In the genomic region with DNA sequence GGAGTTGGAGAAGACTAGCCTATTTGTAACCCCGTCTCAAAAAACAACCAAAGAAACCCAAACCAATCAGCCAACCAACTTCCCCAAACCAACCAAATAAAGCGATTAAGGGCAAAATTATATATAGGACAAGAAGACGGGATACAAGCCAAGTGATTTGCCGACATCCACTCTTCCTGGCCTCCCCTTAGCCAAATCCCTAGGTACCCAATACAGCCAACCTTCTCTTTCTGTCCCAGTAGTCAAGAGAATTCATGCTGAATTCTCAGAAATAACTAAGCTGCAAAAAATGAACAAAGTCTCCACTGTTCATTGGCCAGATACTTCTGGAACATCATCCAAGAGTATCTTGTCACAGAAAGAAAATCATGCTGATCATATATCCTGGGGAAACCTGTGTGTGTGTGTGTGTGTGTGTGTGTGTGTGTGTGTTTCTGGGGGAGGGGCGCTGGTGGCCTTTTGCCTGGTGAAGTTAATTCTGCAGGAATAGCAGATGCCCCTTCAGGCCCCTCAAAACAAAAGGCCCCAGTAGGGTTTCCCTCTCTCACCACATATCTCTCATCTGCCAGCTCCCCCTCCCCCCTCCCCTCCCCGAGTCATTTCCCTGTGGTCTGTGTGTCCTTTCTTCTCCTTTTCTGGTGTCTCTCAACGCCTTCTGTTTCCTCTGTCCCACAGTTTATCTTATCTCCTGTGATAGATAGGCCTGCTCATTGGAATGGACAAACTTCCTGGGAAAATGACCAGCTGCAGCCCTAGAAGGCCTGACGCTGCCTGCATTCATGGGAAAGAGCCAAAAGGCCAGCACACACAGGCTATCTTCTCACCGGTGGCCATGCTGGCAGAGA, we compare ENCODE assay signal across 8 mouse cellular contexts. TPM values are rescaled to one million over a fixed set of nuclear protein-coding genes. Genes with fewer than 3 reads are reported as not detected.
DNase-seq lines count a peak whose midpoint lies in the region; ATAC-seq and TF ChIP-seq lines count a peak whose summit lies in the region.
"Had no signal": no experiment of that assay in that cellular context is flagged by ENCODE, and none has a peak within 500 bp of the region (broad histone marks: within the 10 kb centered on the region; RNA-seq: fewer than 3 reads in every experiment).

No protein-coding gene starts in this region.

- no peak for DNase-seq in spleen, postnatal 4 days (ENCODE audit: low spot score in 2 of 2)

- no peak for TF ChIP-seq CTCF in small intestine, adult 2 months (IDR thresholded peaks at IDR 0.05; ENCODE audit: extremely low read depth, insufficient read length, insufficient replicate concordance, low read depth, low read length)

- 27% methylated on average over 9 of the region's 9 CpGs for WGBS in heart, embryonic 12.5 days
- WGBS in liver, embryonic 16.5 days (ENCODE audit: insufficient replicate concordance), result 21% methylated on average over 9 of the region's 9 CpGs
- 42% methylated on average over 9 of the region's 9 CpGs for WGBS in small intestine, adult 2 months
- 63% methylated on average over 9 of the region's 9 CpGs for WGBS in forebrain, embryonic 15.5 days

- TF ChIP-seq POLR2A in small intestine, adult 2 months (IDR thresholded peaks at IDR 0.05; ENCODE audit: low read depth, low read length), result no peak

- H3K27ac ChIP-seq in heart, embryonic 12.5 days (ENCODE audit: poor library complexity, severe bottlenecking), result peak overlapping the region; percentile 74
- H3K27ac ChIP-seq in liver, embryonic 16.5 days (ENCODE audit: low read length), result peak overlapping the region; percentile 29; the same call in 1 of the 2 replicates
- H3K27ac ChIP-seq in small intestine, adult 2 months (ENCODE audit: insufficient read depth, low read depth, low read length), result peak overlapping the region; percentile 59; the same call in 1 of the 2 replicates
- no peak overlapping the region for H3K27ac ChIP-seq in forebrain, embryonic 15.5 days (replicated peaks)

- ATAC-seq in common myeloid progenitor, adult 5-6 weeks (replicated peaks; ENCODE audit: low read depth, poor library complexity, severe bottlenecking), result peak; percentile 88
- ATAC-seq in heart, embryonic 12.5 days (ENCODE audit: insufficient number of reproducible peaks, low FRiP score), result peak; percentile 88
- ATAC-seq in liver, embryonic 16.5 days (ENCODE audit: low read depth), result peak; percentile 60
- no peak for ATAC-seq in cerebellum, adult (ENCODE audit: insufficient number of reproducible peaks, low FRiP score, low TSS enrichment)
- no peak for ATAC-seq in forebrain, embryonic 15.5 days (replicated peaks)

- H3K36me3 ChIP-seq in heart, embryonic 12.5 days, result no peaks in the 10 kb centered on the region
- no peaks in the 10 kb centered on the region for H3K36me3 ChIP-seq in liver, embryonic 16.5 days (ENCODE audit: control insufficient read depth, insufficient read depth)
- no peaks in the 10 kb centered on the region for H3K36me3 ChIP-seq in small intestine, adult 2 months (ENCODE audit: control insufficient read depth, insufficient read depth, low read length)
- H3K36me3 ChIP-seq in forebrain, embryonic 15.5 days, result no peaks in the 10 kb centered on the region

- H3K4me3 ChIP-seq in heart, embryonic 12.5 days, result no peak overlapping the region
- no peak overlapping the region for H3K4me3 ChIP-seq in liver, embryonic 16.5 days (ENCODE audit: low read depth, low read length)
- no peak overlapping the region for H3K4me3 ChIP-seq in small intestine, adult 2 months (ENCODE audit: low read depth, low read length)
- no peak overlapping the region for H3K4me3 ChIP-seq in forebrain, embryonic 15.5 days
- H3K4me3 ChIP-seq: myocyte had no signal

- H3K4me1 ChIP-seq in heart, embryonic 12.5 days (replicated peaks), result peaks cover 46% of the 10 kb centered on the region
- H3K4me1 ChIP-seq in liver, embryonic 16.5 days (ENCODE audit: control insufficient read depth, low read depth, low read length), result peaks cover 5% of the 10 kb centered on the region
- peaks cover 3% of the 10 kb centered on the region; the same call in 1 of the 2 replicates for H3K4me1 ChIP-seq in small intestine, adult 2 months (ENCODE audit: control insufficient read depth, insufficient read depth, insufficient read length, low read length)
- 0 out of 2 replicates have a peak, but pooled peaks cover 9% of the 10 kb centered on the region for H3K4me1 ChIP-seq in forebrain, embryonic 15.5 days

- no peaks in the 10 kb centered on the region for H3K9me3 ChIP-seq in heart, embryonic 12.5 days (replicated peaks)
- no peaks in the 10 kb centered on the region for H3K9me3 ChIP-seq in liver, embryonic 16.5 days (replicated peaks; ENCODE audit: control insufficient read depth, low read length)
- no peaks in the 10 kb centered on the region for H3K9me3 ChIP-seq in forebrain, embryonic 15.5 days

- no peaks in the 10 kb centered on the region for H3K27me3 ChIP-seq in heart, embryonic 12.5 days (replicated peaks)
- no peaks in the 10 kb centered on the region for H3K27me3 ChIP-seq in liver, embryonic 16.5 days (ENCODE audit: control insufficient read depth, insufficient read depth, low read depth, low read length)
- no peaks in the 10 kb centered on the region for H3K27me3 ChIP-seq in small intestine, adult 2 months (ENCODE audit: control insufficient read depth, insufficient read depth, low read length)
- no peaks in the 10 kb centered on the region for H3K27me3 ChIP-seq in forebrain, embryonic 15.5 days

- H3K9ac ChIP-seq in heart, embryonic 12.5 days, result no peak overlapping the region; the same call in 1 of the 2 replicates
- no peak overlapping the region for H3K9ac ChIP-seq in liver, embryonic 16.5 days (ENCODE audit: low read depth, low read length)
- no peak overlapping the region for H3K9ac ChIP-seq in forebrain, embryonic 15.5 days (replicated peaks)

- peak overlapping the region; percentile 11; the same call in 1 of the 2 replicates for H3K4me2 ChIP-seq in heart, embryonic 12.5 days
- no peak overlapping the region for H3K4me2 ChIP-seq in liver, embryonic 16.5 days (ENCODE audit: low read depth, low read length)
- no peak overlapping the region for H3K4me2 ChIP-seq in forebrain, embryonic 15.5 days (replicated peaks)

RNA-seq across cellular contexts. Expression of a gene that starts 3.9 kb away (rescaled TPM):
- 0.37 TPM in 1 of 2 replicates, not detected in the other for total RNA-seq in common myeloid progenitor, adult 5-6 weeks (2017)
- 0.04 TPM in 1 of 2 replicates, not detected in the other for polyA plus RNA-seq in heart, embryonic 12.5 days (2016; fragmentation: Nextera tagmentation; extraction: Ambion mirVana)
- 0.04 TPM in 2 replicates for polyA plus RNA-seq in liver, embryonic 16.5 days (2015; fragmentation: Nextera tagmentation; extraction: Ambion mirVana)
- polyA plus RNA-seq in small intestine, adult 2 months (2012; rRNA removed), result 0.10 TPM in 2 replicates
- not detected in 2 replicates for polyA plus RNA-seq in forebrain, embryonic 15.5 days (2015; fragmentation: Nextera tagmentation; extraction: Ambion mirVana)

RNA-seq across cellular contexts. Expression of a gene that starts 25.6 kb away (rescaled TPM):
- 293 and 352 TPM in 2 replicates for total RNA-seq in common myeloid progenitor, adult 5-6 weeks (2017)
- polyA plus RNA-seq in heart, embryonic 12.5 days (2016; fragmentation: Nextera tagmentation; extraction: Ambion mirVana), result 64.7 and 72.6 TPM in 2 replicates
- polyA plus RNA-seq in liver, embryonic 16.5 days (2015; fragmentation: Nextera tagmentation; extraction: Ambion mirVana), result 24.5 and 24.9 TPM in 2 replicates
- polyA plus RNA-seq in small intestine, adult 2 months (2012; rRNA removed), result 38.0 and 73.9 TPM in 2 replicates
- polyA plus RNA-seq in forebrain, embryonic 15.5 days (2015; fragmentation: Nextera tagmentation; extraction: Ambion mirVana), result 60.7 and 66.9 TPM in 2 replicates

RNA-seq across cellular contexts. Expression of a gene that starts 45.6 kb away (rescaled TPM):
- total RNA-seq in common myeloid progenitor, adult 5-6 weeks (2017), result 32.3 and 36.5 TPM in 2 replicates
- 27.3 and 27.8 TPM in 2 replicates for polyA plus RNA-seq in heart, embryonic 12.5 days (2016; fragmentation: Nextera tagmentation; extraction: Ambion mirVana)
- 17.6 and 22.3 TPM in 2 replicates for polyA plus RNA-seq in liver, embryonic 16.5 days (2015; fragmentation: Nextera tagmentation; extraction: Ambion mirVana)
- polyA plus RNA-seq in small intestine, adult 2 months (2012; rRNA removed), result 1.7 and 4.5 TPM in 2 replicates
- 13.3 and 14.7 TPM in 2 replicates for polyA plus RNA-seq in forebrain, embryonic 15.5 days (2015; fragmentation: Nextera tagmentation; extraction: Ambion mirVana)

RNA-seq across cellular contexts. Expression of a gene that starts 53.8 kb away (rescaled TPM):
- total RNA-seq in common myeloid progenitor, adult 5-6 weeks (2017), result not detected in 2 replicates
- 0.20 TPM in 1 of 2 replicates, not detected in the other for polyA plus RNA-seq in heart, embryonic 12.5 days (2016; fragmentation: Nextera tagmentation; extraction: Ambion mirVana)
- not detected in 2 replicates for polyA plus RNA-seq in liver, embryonic 16.5 days (2015; fragmentation: Nextera tagmentation; extraction: Ambion mirVana)
- polyA plus RNA-seq in small intestine, adult 2 months (2012; rRNA removed), result not detected in 2 replicates
- polyA plus RNA-seq in forebrain, embryonic 15.5 days (2015; fragmentation: Nextera tagmentation; extraction: Ambion mirVana), result 1.2 and 1.6 TPM in 2 replicates
- polyA plus RNA-seq: myocyte had no signal

RNA-seq across cellular contexts. Expression of a gene that starts 54.3 kb away (rescaled TPM):
- not detected in 2 replicates for total RNA-seq in common myeloid progenitor, adult 5-6 weeks (2017)
- polyA plus RNA-seq in heart, embryonic 12.5 days (2016; fragmentation: Nextera tagmentation; extraction: Ambion mirVana), result not detected in 2 replicates
- not detected in 2 replicates for polyA plus RNA-seq in liver, embryonic 16.5 days (2015; fragmentation: Nextera tagmentation; extraction: Ambion mirVana)
- polyA plus RNA-seq in small intestine, adult 2 months (2012; rRNA removed), result not detected in 2 replicates
- 0.75 and 0.78 TPM in 2 replicates for polyA plus RNA-seq in forebrain, embryonic 15.5 days (2015; fragmentation: Nextera tagmentation; extraction: Ambion mirVana)
- polyA plus RNA-seq: myocyte had no signal

Comparison
In these comparisons a context has a peak if more than half of its experiments do, and no peak if none do; other contexts are left out.
1. ATAC-seq: peak in common myeloid progenitor, adult 5-6 weeks (single experiment), heart, embryonic 12.5 days (single experiment) and liver, embryonic 16.5 days (single experiment); none in cerebellum, adult (single experiment) and forebrain, embryonic 15.5 days (single experiment).